Mouse (Mus musculus) adrenal gland, adult 2 months (tissue): ENCODE results near the gene Lpcat3. TPM values are rescaled to one million over a fixed set of nuclear protein-coding genes. Genes with fewer than 3 reads are reported as not detected.
"Not testable (repeated sequence)": the region's sequence is repeated elsewhere in the genome, so short reads cannot be mapped to it uniquely, and the experiment has no call there.

Experiments
- DNase-seq: peaks from one replicate; pipeline ENCODE4 v3.0.0; 2021
- long read RNA-seq: library from polyadenylated mRNA; stranded (forward); transcript quantifications from one replicate; pipeline ENCODE4 v2.0.0, GENCODE M21; 2021
- polyA plus RNA-seq: library from polyadenylated mRNA; depleted of rRNA; stranded (reverse); fragments of >200 nt; gene quantifications from 2 replicates; pipeline ENCODE4 v1.2.3, GENCODE M21; 2012; rRNA removed
- total RNA-seq, 2 experiments: library from RNA; stranded (reverse); gene quantifications; 2 replicates each; pipeline ENCODE4 v1.2.3; 2021

Gene Lpcat3
- total RNA-seq (100 to 1,000 TPM in 1 of 2 experiments, 10 to 100 TPM in 1; 92.1 to 138 TPM), polyA plus RNA-seq (141 and 155 TPM in 2 replicates)
- long read RNA-seq, transcript Lpcat3-201 (13 exons, 2,281 nt): major isoform, 102 of 109 reads
- long read RNA-seq, partial matches to known transcripts: 3 of 109 reads
- long read RNA-seq, other reads (novel, unspliced or antisense): 4 of 109 reads

DNA sequence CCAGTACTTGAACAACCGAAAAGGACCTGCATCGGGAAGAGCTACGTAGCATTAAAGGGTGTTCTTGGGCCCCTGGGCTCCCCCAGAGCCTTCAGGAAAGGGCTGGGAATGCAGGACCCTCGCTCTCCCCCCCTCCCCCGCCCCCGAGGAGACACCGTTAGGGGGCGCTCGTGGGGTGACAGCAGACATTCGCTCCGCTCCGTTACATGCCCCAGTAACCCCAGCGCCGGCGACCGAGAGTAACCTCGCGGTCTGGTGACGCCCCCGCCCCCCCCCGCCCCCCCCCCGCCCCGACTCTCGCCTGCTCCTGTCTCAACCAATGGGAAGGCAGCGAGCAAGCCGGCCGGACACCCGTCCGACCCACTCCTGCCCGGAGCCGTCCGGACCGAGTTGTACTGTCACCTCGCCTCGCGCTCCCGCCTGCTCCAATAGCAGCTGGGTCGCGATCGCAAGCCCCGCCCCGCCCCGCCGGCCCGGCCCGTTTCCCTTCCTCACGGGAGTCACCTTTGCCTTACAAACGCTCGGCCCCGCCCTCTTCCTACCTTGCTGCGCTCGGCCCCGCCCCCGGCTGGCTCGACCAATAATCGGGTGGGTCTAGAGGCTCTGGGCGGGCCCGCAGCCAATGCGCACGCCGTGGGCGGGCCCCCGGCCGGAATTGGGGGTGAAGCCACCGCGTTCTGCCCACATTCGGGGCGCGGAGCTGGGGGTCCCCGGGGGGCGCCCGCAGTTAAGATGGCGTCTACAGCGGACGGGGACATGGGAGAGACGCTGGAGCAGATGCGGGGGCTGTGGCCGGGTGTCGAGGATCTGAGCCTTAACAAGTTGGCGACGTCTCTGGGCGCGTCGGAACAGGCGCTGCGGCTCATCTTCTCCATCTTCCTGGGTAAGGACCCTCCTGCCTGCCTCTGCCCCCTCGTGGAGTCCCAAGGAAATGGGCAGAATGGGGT is at the start of gene Lpcat3:
Gene Lpcat3, plus strand, starts transcription at position 551 of the 947 bp plus-strand sequence.
- DNase-seq: peak; percentile 100

- no peak for DNase-seq
These were observed 37.2 kb upstream of the Lpcat3 start for GRCm38 (mm10) chr6:124625612-124626011.

- DNase-seq: not testable (repeated sequence)
These were observed 36.6 kb upstream of the Lpcat3 start for GRCm38 (mm10) chr6:124626184-124626583.

DNA sequence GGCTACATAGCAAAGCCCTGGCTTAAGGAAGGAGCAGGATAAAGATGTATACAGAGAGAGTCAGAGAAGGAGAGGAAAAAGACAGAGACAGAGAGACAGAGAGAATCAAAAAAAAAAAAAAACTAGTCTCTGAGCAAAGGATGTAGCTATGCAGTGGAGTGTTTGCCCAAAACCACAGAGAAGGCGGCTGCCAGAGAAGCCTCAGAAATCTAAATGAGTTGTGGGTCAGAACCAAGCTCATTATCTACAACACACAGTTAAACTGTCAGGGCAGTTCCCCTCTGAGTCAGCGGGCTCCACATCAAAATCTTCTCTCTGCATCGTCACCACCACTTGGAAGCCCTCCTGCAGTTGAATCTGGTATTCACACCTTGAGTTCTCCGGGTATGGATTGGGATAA is 32.1 kb upstream of the Lpcat3 start:
- no peak for DNase-seq

GRCm38 (mm10) chr6:124635985-124636384 is 26.8 kb upstream of the Lpcat3 start, which contains the start of gene C1s2:
Gene C1s2, minus strand, starts transcription at chr6:124636085.
- not testable (repeated sequence) for DNase-seq

DNA sequence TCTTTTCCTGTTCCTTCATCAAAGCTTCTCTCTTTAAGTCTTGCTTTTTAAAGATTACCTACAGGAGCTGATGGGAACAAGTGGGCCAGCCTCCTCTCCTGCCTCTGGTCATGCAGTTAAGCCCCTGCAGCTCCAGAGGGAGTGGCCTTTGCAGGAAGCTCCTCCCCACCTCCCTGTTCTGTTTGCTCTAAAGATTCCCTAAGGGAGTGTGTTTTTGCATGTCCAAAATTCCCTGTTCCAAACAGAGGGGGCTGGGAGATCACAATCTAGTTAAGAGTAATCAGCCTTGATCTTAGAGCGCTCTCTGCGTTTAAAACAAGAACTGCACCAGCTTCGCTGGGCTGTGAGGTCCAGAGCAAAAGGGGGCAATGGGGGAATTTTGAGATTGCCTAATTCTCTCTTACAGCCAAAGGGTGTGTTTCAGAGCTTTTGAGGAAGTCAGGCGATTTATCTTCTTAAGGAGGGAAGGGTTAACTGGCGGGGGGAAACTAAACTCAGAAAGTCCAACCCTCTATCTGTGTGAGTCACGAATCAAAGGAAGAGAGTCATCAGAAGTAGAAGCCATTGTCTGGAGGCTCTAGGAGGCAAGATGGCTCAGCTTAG is 25.9 kb upstream of the Lpcat3 start:
- DNase-seq: peak; percentile 25

DNA sequence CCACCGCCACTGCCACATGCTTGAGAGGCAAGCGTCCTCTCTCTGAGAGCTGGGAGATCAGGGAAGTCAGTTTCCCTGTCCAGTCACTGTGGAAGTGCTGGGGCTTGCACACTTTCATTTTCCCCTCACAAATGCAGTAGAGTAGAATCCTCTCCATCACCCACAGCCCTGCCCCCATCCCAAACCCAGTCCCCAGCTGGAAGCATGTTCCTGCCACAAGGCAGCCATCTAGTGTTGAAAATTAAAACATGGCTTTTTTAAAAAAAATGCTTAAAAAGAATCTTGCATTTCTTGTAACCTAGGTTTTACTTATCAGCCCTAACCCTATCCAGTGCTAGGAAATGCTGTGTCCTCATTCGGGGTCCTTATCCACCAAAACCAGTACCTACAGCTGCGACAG is 22.8 kb upstream of the Lpcat3 start:
- peak; percentile 25 for DNase-seq

- DNase-seq: peak; percentile 75
These were observed 21.8 kb upstream of the Lpcat3 start for GRCm38 (mm10) chr6:124640997-124641396.

DNA sequence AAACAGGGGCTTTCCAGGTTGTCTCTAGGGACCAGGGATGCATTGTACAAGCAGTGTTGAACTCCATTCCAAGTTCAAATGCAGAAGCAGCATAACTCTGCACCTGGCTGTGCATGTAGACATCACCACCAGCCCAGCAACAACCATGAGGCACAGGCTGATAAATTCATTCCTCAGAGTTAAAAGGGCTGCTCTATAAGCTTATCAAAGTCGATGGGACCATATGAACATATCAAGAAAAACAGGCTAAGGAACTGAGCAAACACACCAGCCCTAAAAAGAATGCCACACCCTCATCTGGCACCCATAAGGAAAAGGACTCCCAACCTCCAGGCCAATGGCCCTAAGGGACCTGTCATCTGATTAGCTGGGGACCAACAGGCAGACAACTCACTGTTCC is 16.4 kb upstream of the Lpcat3 start:
- DNase-seq: no peak

GRCm38 (mm10) chr6:124655893-124656292 is 6.9 kb upstream of the Lpcat3 start:
- no peak for DNase-seq

GRCm38 (mm10) chr6:124658067-124658466 is 4.8 kb upstream of the Lpcat3 start:
- no peak for DNase-seq

DNA sequence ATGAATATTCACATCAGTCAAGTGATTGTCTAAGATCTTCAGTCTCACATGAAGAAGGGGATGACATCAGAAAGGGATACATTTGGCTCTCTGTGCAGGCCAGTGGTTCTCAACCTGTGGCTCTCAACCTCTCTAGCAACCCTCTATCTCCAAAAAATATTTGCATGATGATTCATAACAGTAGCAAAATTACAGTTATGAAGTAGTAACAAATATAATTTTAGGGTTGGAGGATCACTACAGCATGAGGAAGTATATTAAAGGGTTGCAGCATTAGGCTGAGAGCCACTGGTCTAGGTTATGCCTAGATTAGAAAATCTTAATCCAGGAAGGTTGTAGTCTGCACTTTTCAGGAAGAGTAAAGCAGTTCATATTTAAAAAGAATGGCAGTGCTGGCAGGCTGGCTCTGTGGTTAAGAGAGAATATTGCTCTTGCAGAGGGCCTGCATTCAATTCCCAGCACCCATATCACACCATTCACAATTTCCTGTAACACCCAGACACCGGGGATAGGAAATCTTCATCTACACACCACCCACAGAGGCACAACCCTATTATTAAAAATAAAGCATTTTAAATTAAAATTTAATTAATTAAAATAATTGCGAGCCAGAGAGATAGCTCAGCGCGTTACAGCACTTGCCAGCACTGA is 1.5 kb upstream of the Lpcat3 start:
- DNase-seq: no peak

DNA sequence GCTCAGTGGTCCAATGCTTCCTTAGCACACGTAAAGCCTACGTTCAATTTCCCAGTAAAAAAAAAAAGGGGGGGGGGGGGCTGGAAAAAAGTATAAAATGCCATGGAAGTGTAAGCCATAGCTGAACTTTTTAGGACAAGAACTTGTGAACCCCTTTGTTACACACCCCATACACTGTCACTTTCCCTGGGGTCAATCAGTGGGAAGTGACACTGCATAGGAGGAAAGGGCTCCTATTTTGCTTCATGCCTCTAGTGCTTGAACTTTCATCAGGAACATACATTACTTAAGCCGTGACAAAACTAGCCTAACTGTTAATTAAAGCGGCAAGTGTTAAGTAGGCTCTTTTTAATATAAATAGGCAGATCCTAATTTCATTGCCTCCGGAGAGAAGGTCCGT is 832 bp upstream of the Lpcat3 start:
- DNase-seq: no peak

- DNase-seq: no peak
These were observed 583 bp downstream of the Lpcat3 start for GRCm38 (mm10) chr6:124663424-124663795.

DNA sequence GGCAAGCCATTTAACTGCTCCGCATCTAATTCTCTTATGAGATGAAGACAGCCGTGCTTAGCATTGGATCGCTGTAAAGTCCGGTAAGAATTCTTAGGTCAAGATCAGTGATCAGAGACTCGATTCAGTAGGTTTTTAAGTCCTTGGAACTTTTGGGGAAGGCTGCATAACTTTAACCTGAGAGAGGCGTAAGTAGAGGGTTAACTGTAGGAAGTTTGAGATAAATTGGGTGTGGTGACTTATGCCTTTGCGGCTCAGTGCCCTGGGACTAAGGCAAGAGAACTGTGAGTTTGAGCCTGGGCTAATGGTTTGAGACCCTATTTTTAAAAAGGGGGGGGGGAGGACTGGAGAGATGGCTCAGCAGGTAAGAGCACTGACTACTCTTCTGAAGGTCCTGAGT is 1.4 kb downstream of the Lpcat3 start:
- no peak for DNase-seq

- DNase-seq: no peak
These were observed 2.2 kb downstream of the Lpcat3 start for GRCm38 (mm10) chr6:124665011-124665410.

DNA sequence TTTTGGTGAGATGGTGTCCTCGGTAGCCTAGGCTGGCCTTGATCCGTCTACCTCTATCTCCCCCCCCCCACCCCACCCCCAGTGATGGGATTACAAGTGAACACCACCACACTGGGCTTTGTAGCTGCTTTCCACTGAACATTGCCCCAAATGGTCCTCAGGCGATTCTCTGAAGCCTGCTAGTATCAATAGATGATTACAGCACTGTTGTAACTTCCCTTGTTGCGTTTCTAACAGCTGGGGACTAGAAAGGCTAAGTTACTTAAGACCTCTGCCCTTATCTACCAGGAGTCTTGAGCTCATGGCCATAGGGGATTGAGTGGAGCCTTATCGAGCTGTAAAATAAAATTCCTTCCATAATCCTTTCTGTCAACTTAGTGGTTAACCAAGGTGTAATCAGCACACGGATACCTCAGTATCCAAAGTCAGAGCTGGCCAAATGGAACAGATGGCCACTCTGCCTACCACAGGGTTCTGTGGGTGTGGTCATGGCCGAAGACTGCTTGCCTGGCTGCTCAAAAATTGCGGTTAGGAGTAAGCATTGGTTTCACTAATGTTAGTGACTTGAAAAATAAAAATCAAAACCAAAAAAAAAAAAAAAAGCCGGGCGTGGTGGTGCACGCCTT is 6.5 kb downstream of the Lpcat3 start:
- no peak for DNase-seq

GRCm38 (mm10) chr6:124670281-124670900 is 7.6 kb downstream of the Lpcat3 start:
- no peak for DNase-seq

GRCm38 (mm10) chr6:124672100-124672499 is 9.3 kb downstream of the Lpcat3 start:
- no peak for DNase-seq

DNA sequence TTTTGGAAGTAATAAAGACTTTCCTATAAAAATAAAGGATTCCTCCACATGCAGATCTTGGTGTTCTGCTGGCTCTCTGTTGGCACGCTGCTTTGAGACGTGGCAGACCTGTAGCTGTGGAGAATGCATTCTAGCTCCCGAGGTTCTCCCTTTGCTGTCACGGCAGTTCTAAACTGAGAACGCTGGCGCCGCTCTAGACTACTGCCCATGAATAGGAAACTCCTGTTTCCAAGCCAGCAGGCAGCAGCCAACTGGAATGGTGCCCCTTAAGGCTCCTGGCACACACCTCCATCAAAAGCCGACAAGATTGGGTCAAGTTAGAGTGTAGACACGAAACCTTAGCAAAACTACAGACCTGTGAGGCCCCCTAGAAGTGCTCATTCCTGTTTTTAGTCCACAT is 10.8 kb downstream of the Lpcat3 start:
- DNase-seq: peak; percentile 40

DNA sequence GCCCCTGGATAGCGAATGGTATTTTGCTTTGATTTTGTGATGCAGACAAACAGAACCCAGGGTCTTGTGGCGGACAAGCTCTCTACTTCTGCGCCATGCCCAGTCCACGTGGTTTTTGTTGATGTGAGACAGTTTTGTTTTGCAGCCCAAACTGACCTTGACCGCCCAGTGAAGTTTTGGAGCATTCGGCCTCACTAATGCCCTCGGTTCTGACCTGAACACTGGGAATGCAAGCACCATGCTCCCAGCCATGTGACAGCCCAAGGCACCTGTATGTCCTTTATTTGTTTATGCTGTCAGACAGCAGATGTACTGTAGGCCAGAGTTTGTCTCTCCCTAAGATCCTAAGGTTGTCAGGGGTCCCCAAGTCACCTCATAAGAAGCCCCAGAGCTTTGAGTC is 11.8 kb downstream of the Lpcat3 start:
- peak; percentile 31 for DNase-seq
